Mouse (Mus musculus) embryonic facial prominence, embryonic 12.5 days (tissue): ENCODE measurements around the gene A930018P22Rik. TPM values are rescaled to one million over a fixed set of nuclear protein-coding genes. Genes with fewer than 3 reads are reported as not detected.

ENCODE experiments used
- ATAC-seq: fragments of 200-750 bp; cut with Nextera tagmentation; 2 replicates; pipeline ENCODE4 v1.8.0; 2017; ENCODE audit not compliant: insufficient number of reproducible peaks, insufficient read depth, low FRiP score, low TSS enrichment
- H3K27ac ChIP-seq: fragments of 300-500 bp; sonication (generic); 2 replicates; pipeline ENCODE4 v1.5.1; 2016; ENCODE audit warnings: mild to moderate bottlenecking
- H3K27me3 ChIP-seq: fragments of 300-500 bp; sonication (generic); 2 replicates; pipeline ENCODE4 v1.6.1; 2016; ENCODE audit warnings: mild to moderate bottlenecking, moderate library complexity
- H3K36me3 ChIP-seq: fragments of 300-500 bp; sonication (generic); 2 replicates; pipeline ENCODE4 v1.6.1; 2016; ENCODE audit warnings: mild to moderate bottlenecking
- H3K4me1 ChIP-seq: fragments of 300-500 bp; sonication (generic); 2 replicates; pipeline ENCODE4 v1.6.1; 2016
- H3K4me2 ChIP-seq: fragments of 300-500 bp; sonication (generic); replicated peaks from 2 replicates; pipeline ENCODE4 v1.6.1; 2016; ENCODE audit warnings: mild to moderate bottlenecking, moderate library complexity
- H3K4me3 ChIP-seq: fragments of 300-500 bp; sonication (generic); 2 replicates; pipeline ENCODE4 v1.5.1; 2016; ENCODE audit warnings: mild to moderate bottlenecking
- H3K9ac ChIP-seq: fragments of 300-500 bp; sonication (generic); 2 replicates; pipeline ENCODE4 v1.6.1; 2016; ENCODE audit warnings: mild to moderate bottlenecking, moderate library complexity
- H3K9me3 ChIP-seq: fragments of 300-500 bp; sonication (generic); 2 replicates; pipeline ENCODE4 v1.6.1; 2016; ENCODE audit warnings: mild to moderate bottlenecking, moderate library complexity
- WGBS: fragments of 180-500 bp; shearing (Covaris S2); methylation state at CpG from one replicate; pipeline ENCODE4 v1.1.7; 2016; 5-methylcytosine and 5-hydroxymethylcytosine counted together
- polyA plus RNA-seq: library from polyadenylated mRNA; unstranded; fragments of >200 nt; fragmentation: Nextera tagmentation; extraction: Ambion mirVana; gene quantifications from 2 replicates; pipeline ENCODE4 v1.2.1, GENCODE M21; 2016

A930018P22Rik gene
- polyA plus RNA-seq, 1 experiment from 2014 or later: not detected

- no peak for ATAC-seq
- Histone ChIP-seq H3K4me1 (peaks cover 8% of the 10 kb centered on the region), H3K27ac (no peak overlapping the region), H3K4me2 (no peak overlapping the region), H3K27me3 (0 out of 2 replicates have a peak, but pooled peaks cover 9% of the 10 kb centered on the region), H3K4me3 (no peak overlapping the region), H3K9me3 (no peaks in the 10 kb centered on the region), H3K9ac (no peak overlapping the region), H3K36me3 (no peaks in the 10 kb centered on the region)
- 57% methylated on average over 6 of the region's 6 CpGs for WGBS
These were observed 2.3 kb upstream of the A930018P22Rik start for GRCm38 (mm10) chr2:104120312-104120711.

- H3K27ac ChIP-seq: no peak overlapping the region
- H3K9me3 ChIP-seq: no peaks in the 10 kb centered on the region
- no peak overlapping the region for H3K9ac ChIP-seq
- H3K4me3 ChIP-seq: peak overlapping the region; percentile 71
- peaks cover 8% of the 10 kb centered on the region for H3K4me1 ChIP-seq
- 78% methylated on average over 8 of the region's 8 CpGs for WGBS
- peaks cover 14% of the 10 kb centered on the region; the same call in 1 of the 2 replicates for H3K27me3 ChIP-seq
- ATAC-seq: no peak
- no peaks in the 10 kb centered on the region for H3K36me3 ChIP-seq
- peak overlapping the region; percentile 97 for H3K4me2 ChIP-seq
These were observed 676 bp upstream of the A930018P22Rik start for GRCm38 (mm10) chr2:104121681-104122504.

- Histone ChIP-seq H3K27me3 (peaks cover 14% of the 10 kb centered on the region; the same call in 1 of the 2 replicates), H3K9ac (peak overlapping the region; percentile 72), H3K9me3 (no peaks in the 10 kb centered on the region), H3K27ac (no peak overlapping the region), H3K4me2 (peak overlapping the region; percentile 97), H3K4me1 (peaks cover 8% of the 10 kb centered on the region), H3K36me3 (no peaks in the 10 kb centered on the region), H3K4me3 (peak overlapping the region; percentile 71; the same call in 1 of the 2 replicates)
- peak; percentile 43 for ATAC-seq
- WGBS: 35% methylated on average over 3 of the region's 3 CpGs
These were observed 971 bp downstream of the A930018P22Rik start for GRCm38 (mm10) chr2:104123540-104123939.

GRCm38 (mm10) chr2:104124071-104124470 lies 1.5 kb downstream of the A930018P22Rik start:
- no peak overlapping the region for H3K9ac ChIP-seq
- no peak overlapping the region for H3K27ac ChIP-seq
- no peak overlapping the region for H3K4me3 ChIP-seq
- H3K4me1 ChIP-seq: peaks cover 8% of the 10 kb centered on the region
- WGBS: 74% methylated on average over 5 of the region's 5 CpGs
- H3K4me2 ChIP-seq: no peak overlapping the region
- H3K27me3 ChIP-seq: peaks cover 14% of the 10 kb centered on the region; the same call in 1 of the 2 replicates
- no peak for ATAC-seq
- H3K36me3 ChIP-seq: no peaks in the 10 kb centered on the region
- no peaks in the 10 kb centered on the region for H3K9me3 ChIP-seq

GRCm38 (mm10) chr2:104128803-104129531 lies 6.4 kb downstream of the A930018P22Rik start:
- Histone ChIP-seq H3K4me1 (no peaks in the 10 kb centered on the region), H3K36me3 (no peaks in the 10 kb centered on the region), H3K9ac (no peak overlapping the region), H3K4me3 (no peak overlapping the region), H3K9me3 (no peaks in the 10 kb centered on the region), H3K27ac (no peak overlapping the region), H3K27me3 (peaks cover 12% of the 10 kb centered on the region; the same call in 1 of the 2 replicates), H3K4me2 (no peak overlapping the region)
- no peak for ATAC-seq
- 78% methylated on average over 13 of the region's 13 CpGs for WGBS

- Histone ChIP-seq H3K4me3 (no peak overlapping the region), H3K9me3 (no peaks in the 10 kb centered on the region), H3K9ac (no peak overlapping the region), H3K36me3 (no peaks in the 10 kb centered on the region), H3K4me2 (no peak overlapping the region), H3K27me3 (peaks cover 4% of the 10 kb centered on the region; the same call in 1 of the 2 replicates), H3K4me1 (no peaks in the 10 kb centered on the region), H3K27ac (no peak overlapping the region)
- WGBS: 80% methylated on average over 6 of the region's 6 CpGs
- no peak for ATAC-seq
These were observed 7.6 kb downstream of the A930018P22Rik start for GRCm38 (mm10) chr2:104130165-104130564.

- no peak for ATAC-seq
- Histone ChIP-seq H3K4me1 (no peaks in the 10 kb centered on the region), H3K4me3 (no peak overlapping the region), H3K9me3 (no peaks in the 10 kb centered on the region), H3K36me3 (no peaks in the 10 kb centered on the region), H3K27me3 (no peaks in the 10 kb centered on the region), H3K9ac (no peak overlapping the region), H3K4me2 (no peak overlapping the region), H3K27ac (no peak overlapping the region)
- WGBS: 59% methylated on average over 3 of the region's 3 CpGs
These were observed 8.4 kb downstream of the A930018P22Rik start for GRCm38 (mm10) chr2:104130969-104131368.

GRCm38 (mm10) chr2:104132266-104132859 lies 9.8 kb downstream of the A930018P22Rik start:
- H3K4me2 ChIP-seq: no peak overlapping the region
- H3K27ac ChIP-seq: no peak overlapping the region
- ATAC-seq: no peak
- no peaks in the 10 kb centered on the region for H3K9me3 ChIP-seq
- H3K4me1 ChIP-seq: no peaks in the 10 kb centered on the region
- WGBS: 72% methylated on average over 7 of the region's 7 CpGs
- no peaks in the 10 kb centered on the region for H3K27me3 ChIP-seq
- no peak overlapping the region for H3K4me3 ChIP-seq
- H3K9ac ChIP-seq: no peak overlapping the region
- no peaks in the 10 kb centered on the region for H3K36me3 ChIP-seq

DNA sequence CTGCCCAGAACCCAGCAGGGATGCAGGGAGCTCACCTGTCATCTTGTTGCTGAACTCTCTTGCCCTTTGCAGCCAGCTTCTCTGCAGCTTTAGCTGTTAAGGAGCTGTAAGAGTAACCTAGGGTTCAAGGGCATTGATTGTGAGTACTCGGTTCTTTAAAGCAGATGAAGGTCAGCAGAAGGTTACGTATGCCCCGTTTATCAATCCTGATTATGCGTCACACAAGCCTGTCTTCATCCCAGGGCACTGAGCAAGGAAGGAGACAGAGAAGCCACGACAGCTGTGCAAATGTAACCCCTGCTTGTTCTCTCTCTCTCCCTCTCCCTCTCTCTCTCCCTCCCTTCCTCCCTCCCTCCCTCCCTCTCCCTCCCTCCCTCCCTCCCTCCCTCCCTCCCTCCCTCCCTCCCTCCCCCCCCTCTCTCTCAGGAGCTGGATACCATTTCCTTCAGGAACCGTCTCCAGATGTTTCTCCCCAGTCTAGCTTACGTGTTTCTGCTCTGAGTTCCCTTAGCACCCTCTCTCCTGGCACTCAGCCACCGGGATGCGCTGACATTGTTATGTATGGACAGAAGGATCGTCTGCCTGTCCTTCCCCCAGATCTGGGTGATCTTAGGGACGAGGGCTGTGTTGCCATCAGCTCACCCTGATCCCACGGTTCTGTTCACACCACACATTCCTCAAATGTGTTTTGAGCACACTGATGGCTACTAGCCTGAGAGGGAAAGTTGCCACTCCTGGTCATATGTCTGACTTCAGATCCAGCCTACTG lies 10.7 kb downstream of the A930018P22Rik start:
- WGBS: 36% methylated on average over 11 of the region's 12 CpGs
- no peak overlapping the region for H3K4me3 ChIP-seq
- H3K9ac ChIP-seq: no peak overlapping the region
- H3K27me3 ChIP-seq: no peaks in the 10 kb centered on the region
- no peaks in the 10 kb centered on the region for H3K4me1 ChIP-seq
- no peaks in the 10 kb centered on the region for H3K9me3 ChIP-seq
- no peak overlapping the region for H3K27ac ChIP-seq
- ATAC-seq: no peak
- H3K4me2 ChIP-seq: no peak overlapping the region
- no peaks in the 10 kb centered on the region for H3K36me3 ChIP-seq

GRCm38 (mm10) chr2:104134150-104135056 lies 11.8 kb downstream of the A930018P22Rik start:
- Histone ChIP-seq H3K4me1 (no peaks in the 10 kb centered on the region), H3K27me3 (no peaks in the 10 kb centered on the region), H3K4me3 (no peak overlapping the region), H3K36me3 (no peaks in the 10 kb centered on the region), H3K27ac (no peak overlapping the region), H3K9me3 (no peaks in the 10 kb centered on the region), H3K4me2 (no peak overlapping the region), H3K9ac (no peak overlapping the region)
- 44% methylated on average over 8 of the region's 8 CpGs for WGBS
- ATAC-seq: 0 out of 2 replicates have a peak, but pooled peaks have one; percentile 35
